Mouse (Mus musculus) mouse embryonic stem cell (cell line): ENCODE data around the gene Chchd1.

Experiments used
- in situ Hi-C, 2 experiments: fragments of 300-500 bp; cut with MboI; formaldehyde crosslinking; loops; 1 replicate in 1 of 2; 3 replicates in 1 of 2; pipeline ENCODE4 v1.14.3; 2019 to 2020; ENCODE audit warnings: low sequenced_read_pairs in 2 of 2, low pct_unique_long_range_greater_than_20kb in 1 of 2, mixed read lengths in 1 of 2; ENCODE audit not compliant: unreplicated experiment in 1 of 2

Chchd1 gene

GRCm38 (mm10) chr14:20708239-20708638 lies 5.4 kb downstream of the Chchd1 start:
- in situ Hi-C loops, result no loop called here

GRCm38 (mm10) chr14:20713832-20714231 lies 11.0 kb downstream of the Chchd1 start:
- in situ Hi-C loops, result no loop called here

DNA sequence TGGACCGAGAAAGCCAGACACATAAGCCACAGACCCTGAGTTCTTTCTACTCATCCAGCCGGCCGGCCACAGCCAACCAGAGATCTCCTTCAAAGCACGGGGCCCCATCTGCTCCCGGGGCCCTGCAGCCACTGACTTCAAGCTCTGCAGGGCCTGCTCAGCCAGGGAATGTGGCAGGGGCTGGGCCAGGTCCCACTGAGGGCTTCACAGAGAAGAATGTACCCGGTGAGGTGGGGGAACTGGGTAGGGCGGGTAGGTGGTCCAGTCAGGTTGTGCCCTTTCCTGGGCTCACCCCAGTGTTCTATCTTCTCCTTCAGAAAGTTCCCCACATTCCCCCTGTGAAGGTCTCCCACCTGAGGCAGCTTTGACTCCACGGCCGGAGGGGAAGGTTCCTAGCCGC lies 15.6 kb downstream of the Chchd1 start:
- in situ Hi-C loops, result no loop called here

DNA sequence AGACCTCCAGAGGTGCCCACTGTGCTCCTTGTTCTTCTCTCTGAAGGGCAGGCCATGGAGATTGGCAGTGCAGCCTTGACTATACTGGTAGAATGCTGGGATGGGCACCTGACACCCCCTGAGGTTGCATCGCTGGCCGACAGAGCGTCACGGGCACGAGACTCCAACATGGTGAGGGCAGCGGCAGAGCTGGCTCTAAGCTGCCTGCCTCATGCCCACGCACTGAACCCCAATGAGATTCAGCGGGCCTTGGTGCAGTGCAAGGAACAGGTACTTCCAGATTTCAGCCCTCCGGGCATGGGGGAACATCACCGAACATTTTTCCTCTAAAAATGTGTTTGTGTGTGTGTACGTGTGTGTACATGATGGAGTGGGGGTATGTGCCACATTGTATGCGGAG lies 17.0 kb downstream of the Chchd1 start:
- in situ Hi-C loops, result no loop called here

DNA sequence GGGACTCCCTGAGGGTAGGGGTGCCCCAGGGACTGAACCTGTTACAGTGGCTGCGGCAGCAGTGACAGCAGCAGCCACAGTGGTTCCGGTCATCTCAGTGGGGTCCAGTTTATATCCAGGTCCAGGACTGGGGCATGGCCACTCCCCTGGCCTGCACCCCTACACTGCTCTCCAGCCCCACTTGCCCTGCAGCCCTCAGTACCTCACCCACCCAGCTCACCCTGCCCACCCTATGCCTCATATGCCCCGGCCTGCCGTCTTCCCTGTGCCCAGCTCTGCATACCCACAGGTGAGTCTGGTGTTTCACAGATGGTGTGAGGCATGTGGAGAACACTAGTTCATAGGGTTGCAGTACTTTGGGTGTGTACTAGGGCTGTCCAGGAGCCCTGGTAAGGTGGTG lies 18.6 kb downstream of the Chchd1 start:
- in situ Hi-C loops, result no loop called here

- in situ Hi-C loops, result no loop called here
Observed at GRCm38 (mm10) chr14:20723006-20723405, 20.2 kb downstream of the Chchd1 start.

- in situ Hi-C loops, result no loop called here
Observed at GRCm38 (mm10) chr14:20724043-20724442, 21.2 kb downstream of the Chchd1 start.

GRCm38 (mm10) chr14:20725660-20726339 lies 23.0 kb downstream of the Chchd1 start:
- in situ Hi-C loops, result no loop called here

DNA sequence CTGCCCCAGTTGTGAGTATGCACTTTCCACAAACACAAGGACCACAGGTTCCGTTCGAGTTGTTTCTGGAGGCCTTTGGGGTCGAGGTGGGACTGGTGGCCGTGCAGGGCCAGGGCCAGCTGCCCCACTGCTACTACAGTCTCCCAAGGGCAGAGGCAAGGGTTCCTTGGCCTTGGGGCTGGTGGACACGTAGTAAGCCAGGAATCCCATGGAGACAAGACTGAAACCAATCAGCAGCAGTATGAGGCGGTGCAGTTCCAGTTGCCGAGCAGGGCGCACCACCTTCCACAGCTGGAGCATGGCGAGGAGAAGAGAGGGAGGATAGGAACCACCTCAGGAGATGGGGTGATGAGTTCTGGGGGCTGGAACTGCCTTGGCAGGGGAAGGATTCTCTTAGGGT lies 27.1 kb downstream of the Chchd1 start:
- in situ Hi-C loops, result no loop called here

GRCm38 (mm10) chr14:20730853-20731602 lies 28.2 kb downstream of the Chchd1 start:
- in situ Hi-C loops, result no loop called here

GRCm38 (mm10) chr14:20733041-20733951 lies 30.5 kb downstream of the Chchd1 start:
- in situ Hi-C loops, result no loop called here

- in situ Hi-C loops, result no loop called here
Observed at GRCm38 (mm10) chr14:20733952-20734774, 31.4 kb downstream of the Chchd1 start, which contains the start of gene Ndst2. Ndst2 (minus strand) TSS chr14:20734562.

GRCm38 (mm10) chr14:20735052-20735451 lies 32.2 kb downstream of the Chchd1 start:
- in situ Hi-C loops, result no loop called here

- in situ Hi-C loops, result no loop called here
Observed at GRCm38 (mm10) chr14:20735892-20736390, 33.1 kb downstream of the Chchd1 start.

DNA sequence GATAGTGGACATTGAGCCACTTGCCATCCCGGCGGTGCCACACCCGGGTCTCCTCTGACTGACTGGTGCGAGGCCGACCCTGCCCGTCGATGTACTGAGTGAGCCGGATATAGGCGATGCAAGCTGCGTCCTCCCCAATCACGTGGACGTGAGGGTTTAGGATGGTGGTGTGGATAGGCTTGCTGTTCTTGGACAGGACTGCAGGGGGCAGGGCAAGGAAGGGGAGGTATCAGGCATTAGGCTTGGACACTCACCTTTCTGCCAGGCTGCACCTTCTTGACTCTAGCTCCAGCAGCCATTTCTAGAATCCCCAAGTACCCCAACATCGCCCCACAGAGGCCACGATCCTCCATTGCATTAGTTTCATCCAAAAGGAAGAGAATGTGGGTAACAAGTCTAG lies 34.5 kb downstream of the Chchd1 start:
- in situ Hi-C loops, result no loop called here

DNA sequence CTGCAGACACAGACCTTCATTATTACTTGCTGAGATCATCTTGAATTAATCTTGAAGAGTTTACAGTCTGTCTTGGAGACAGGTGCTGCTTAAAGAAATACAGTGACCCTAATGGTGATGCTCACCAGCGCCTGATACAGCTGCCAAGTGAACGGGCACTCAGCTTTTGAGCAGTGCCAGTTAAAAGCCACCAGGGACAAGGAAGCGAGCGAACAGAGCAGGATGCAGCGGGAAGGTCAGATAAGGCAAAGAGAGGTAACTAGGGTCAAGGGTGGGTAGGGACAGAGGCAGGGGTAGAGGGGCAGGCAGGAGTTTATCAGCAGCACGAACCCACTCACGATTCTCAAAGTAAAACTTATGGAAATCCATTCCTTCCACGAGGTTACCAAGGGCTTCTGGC lies 35.7 kb downstream of the Chchd1 start:
- in situ Hi-C loops, result no loop called here

DNA sequence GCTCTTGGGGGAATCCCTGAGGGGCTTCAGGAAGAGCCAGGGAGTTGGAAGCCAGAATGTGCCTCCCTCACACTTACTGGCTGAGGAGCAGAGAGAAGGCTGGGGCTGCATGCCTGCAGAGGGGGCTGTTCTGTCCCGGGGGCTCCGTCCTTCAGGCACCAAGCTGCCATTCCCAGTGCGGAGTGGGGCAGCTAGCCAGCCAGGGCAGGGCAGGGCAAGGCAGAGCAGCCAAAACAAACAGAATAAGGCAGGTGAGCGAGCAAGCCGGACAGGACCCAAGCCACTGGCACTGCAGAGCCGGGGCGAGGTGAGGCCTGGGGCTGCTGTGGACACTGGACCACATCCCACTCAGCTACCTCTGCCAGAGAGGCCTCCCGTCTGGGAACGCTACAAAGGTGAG lies 38.5 kb downstream of the Chchd1 start:
- in situ Hi-C loops, result no loop called here

DNA sequence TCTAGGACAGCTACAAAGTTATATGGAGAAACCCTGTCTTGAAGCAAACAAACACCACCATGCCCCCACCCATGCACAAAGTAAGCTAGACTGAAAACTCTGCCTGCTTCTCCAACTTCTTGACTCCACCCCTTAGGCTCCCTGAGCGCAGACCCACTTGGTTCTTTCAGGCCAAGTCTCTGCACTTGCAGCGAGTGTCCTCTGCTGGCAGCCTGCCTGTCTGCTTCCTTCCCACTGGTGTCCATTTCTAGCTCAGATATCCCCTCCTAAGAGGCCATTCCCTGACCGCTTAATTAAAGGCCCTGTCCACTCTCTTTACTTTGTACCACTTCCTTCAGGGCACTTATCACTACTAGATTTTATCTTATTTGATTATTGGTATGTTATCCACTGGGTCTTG lies 40.8 kb downstream of the Chchd1 start:
- in situ Hi-C loops, result no loop called here
